Mouse (Mus musculus) splenic B cell, adult 2 months (primary cell): Measurements from ENCODE around the gene Mgat4c.

Experiments
- DNase-seq: peaks from one replicate; pipeline ENCODE4 v3.0.0-alpha.2; 2011; ENCODE audit warnings: low read depth, low spot score
- H3K27me3 ChIP-seq: 2 replicates; pipeline ENCODE4 v1.6.1; 2012; ENCODE audit warnings: mild to moderate bottlenecking, low read length, moderate library complexity, mixed read lengths; ENCODE audit not compliant: control insufficient read depth, poor library complexity, insufficient read depth, severe bottlenecking
- H3K36me3 ChIP-seq: 2 replicates; pipeline ENCODE4 v1.6.1; 2012; ENCODE audit warnings: mild to moderate bottlenecking, low read length, moderate library complexity, mixed read lengths; ENCODE audit not compliant: control insufficient read depth, poor library complexity, insufficient read depth, severe bottlenecking

Mgat4c gene

GRCm38 (mm10) chr10:101917328-101917814, 236.1 kb downstream of the Mgat4c start:
- Histone ChIP-seq H3K36me3 (no peaks in the 10 kb centered on the region), H3K27me3 (no peaks in the 10 kb centered on the region)
- DNase-seq: no peak

- H3K27me3 ChIP-seq: no peaks in the 10 kb centered on the region
- H3K36me3 ChIP-seq: no peaks in the 10 kb centered on the region
- no peak for DNase-seq
Observed at GRCm38 (mm10) chr10:101997612-101998011, 316.3 kb downstream of the Mgat4c start.

GRCm38 (mm10) chr10:102042513-102042912, 361.2 kb downstream of the Mgat4c start:
- Histone ChIP-seq H3K36me3 (no peaks in the 10 kb centered on the region), H3K27me3 (no peaks in the 10 kb centered on the region)
- DNase-seq: no peak

GRCm38 (mm10) chr10:102056218-102056617, 374.9 kb downstream of the Mgat4c start:
- Histone ChIP-seq H3K27me3 (no peaks in the 10 kb centered on the region), H3K36me3 (no peaks in the 10 kb centered on the region)
- no peak for DNase-seq

- Histone ChIP-seq H3K36me3 (no peaks in the 10 kb centered on the region), H3K27me3 (no peaks in the 10 kb centered on the region)
- DNase-seq: no peak
Observed at GRCm38 (mm10) chr10:102056975-102057565, 375.8 kb downstream of the Mgat4c start.

GRCm38 (mm10) chr10:102074541-102075398, 393.5 kb downstream of the Mgat4c start:
- no peaks in the 10 kb centered on the region for H3K27me3 ChIP-seq
- no peak for DNase-seq
- no peaks in the 10 kb centered on the region for H3K36me3 ChIP-seq

- Histone ChIP-seq H3K27me3 (no peaks in the 10 kb centered on the region), H3K36me3 (no peaks in the 10 kb centered on the region)
- no peak for DNase-seq
Observed at GRCm38 (mm10) chr10:102123153-102123552, 441.9 kb downstream of the Mgat4c start.

GRCm38 (mm10) chr10:102127340-102127739, 446.1 kb downstream of the Mgat4c start:
- no peaks in the 10 kb centered on the region for H3K36me3 ChIP-seq
- H3K27me3 ChIP-seq: no peaks in the 10 kb centered on the region
- DNase-seq: no peak

GRCm38 (mm10) chr10:102154865-102155264, 473.6 kb downstream of the Mgat4c start:
- Histone ChIP-seq H3K36me3 (no peaks in the 10 kb centered on the region), H3K27me3 (no peaks in the 10 kb centered on the region)
- no peak for DNase-seq

GRCm38 (mm10) chr10:102155853-102156252, 474.6 kb downstream of the Mgat4c start:
- no peaks in the 10 kb centered on the region for H3K36me3 ChIP-seq
- H3K27me3 ChIP-seq: no peaks in the 10 kb centered on the region
- DNase-seq: no peak

GRCm38 (mm10) chr10:102158809-102159208, 477.5 kb downstream of the Mgat4c start:
- Histone ChIP-seq H3K36me3 (no peaks in the 10 kb centered on the region), H3K27me3 (no peaks in the 10 kb centered on the region)
- DNase-seq: no peak

GRCm38 (mm10) chr10:102184726-102185125, 503.4 kb downstream of the Mgat4c start:
- Histone ChIP-seq H3K27me3 (no peaks in the 10 kb centered on the region), H3K36me3 (no peaks in the 10 kb centered on the region)
- no peak for DNase-seq

- DNase-seq: no peak
- H3K27me3 ChIP-seq: no peaks in the 10 kb centered on the region
- H3K36me3 ChIP-seq: no peaks in the 10 kb centered on the region
Observed at GRCm38 (mm10) chr10:102191646-102192045, 510.4 kb downstream of the Mgat4c start.

GRCm38 (mm10) chr10:102196850-102197249, 515.6 kb downstream of the Mgat4c start:
- H3K36me3 ChIP-seq: no peaks in the 10 kb centered on the region
- no peaks in the 10 kb centered on the region for H3K27me3 ChIP-seq
- no peak for DNase-seq

GRCm38 (mm10) chr10:102238558-102239211, 557.4 kb downstream of the Mgat4c start:
- no peaks in the 10 kb centered on the region for H3K36me3 ChIP-seq
- no peak for DNase-seq
- H3K27me3 ChIP-seq: no peaks in the 10 kb centered on the region
